Mouse (Mus musculus) liver, postnatal 0 days (tissue): Measurements from ENCODE around the gene Ncoa7.

Source experiments
- CTCF ChIP-seq: sonication (generic); IDR thresholded peaks from 2 replicates; pipeline ENCODE4 v1.5.1; 2016; ENCODE audit warnings: antibody characterized with exemption, low read depth
- EP300 ChIP-seq: IDR thresholded peaks from 2 replicates; pipeline ENCODE4 v1.6.1; 2016; ENCODE audit warnings: antibody characterized with exemption, low read depth, mild to moderate bottlenecking

DNA sequence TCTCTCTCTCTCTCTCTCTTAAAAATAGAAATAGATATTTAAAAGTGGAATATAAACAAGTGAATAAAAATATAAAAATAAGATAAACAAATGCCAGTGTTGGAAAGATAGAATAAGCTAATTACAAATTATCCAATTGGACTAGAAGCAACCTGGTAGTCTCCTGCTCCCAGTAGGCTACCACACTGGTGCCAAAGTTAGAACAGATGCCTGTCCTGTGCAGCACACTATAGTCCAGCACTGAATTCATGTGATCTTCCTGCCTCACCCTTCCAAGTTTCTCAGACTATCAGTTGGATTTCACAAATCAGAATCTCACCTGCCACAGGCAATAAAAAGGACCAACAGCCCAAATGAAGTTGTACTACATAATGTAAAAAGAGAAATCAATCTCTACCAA is 59.9 kb downstream of the Ncoa7 start:
- TF ChIP-seq CTCF (no peak), EP300 (no peak)
